Mouse (Mus musculus) kidney, adult 9 months (tissue): ENCODE results near the gene Pfkl.
"Not testable (repeated sequence)": the region's sequence is repeated elsewhere in the genome, so short reads cannot be mapped to it uniquely, and the experiment has no call there.

ENCODE experiments used
- DNase-seq: peaks from one replicate; pipeline ENCODE4 v3.0.0; 2022

The Pfkl gene

DNA sequence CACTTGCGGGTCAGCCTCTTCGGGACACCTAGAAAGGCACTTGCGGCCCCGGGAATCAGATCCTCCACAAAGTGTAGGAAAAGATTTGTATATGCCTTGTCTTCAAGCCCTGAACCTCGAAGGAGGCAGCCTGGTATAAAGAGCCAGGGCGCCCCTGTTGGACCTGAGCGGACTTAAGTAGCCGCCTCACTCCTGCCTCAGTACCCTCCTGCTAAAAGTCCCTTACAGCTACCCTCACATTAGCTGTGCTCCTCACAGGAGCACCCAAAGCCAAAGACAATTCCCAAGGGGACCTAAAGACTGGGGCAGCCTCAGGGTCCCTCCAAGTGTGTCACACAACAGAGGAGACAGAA is 39.9 kb downstream of the Pfkl start:
- DNase-seq = no peak

DNA sequence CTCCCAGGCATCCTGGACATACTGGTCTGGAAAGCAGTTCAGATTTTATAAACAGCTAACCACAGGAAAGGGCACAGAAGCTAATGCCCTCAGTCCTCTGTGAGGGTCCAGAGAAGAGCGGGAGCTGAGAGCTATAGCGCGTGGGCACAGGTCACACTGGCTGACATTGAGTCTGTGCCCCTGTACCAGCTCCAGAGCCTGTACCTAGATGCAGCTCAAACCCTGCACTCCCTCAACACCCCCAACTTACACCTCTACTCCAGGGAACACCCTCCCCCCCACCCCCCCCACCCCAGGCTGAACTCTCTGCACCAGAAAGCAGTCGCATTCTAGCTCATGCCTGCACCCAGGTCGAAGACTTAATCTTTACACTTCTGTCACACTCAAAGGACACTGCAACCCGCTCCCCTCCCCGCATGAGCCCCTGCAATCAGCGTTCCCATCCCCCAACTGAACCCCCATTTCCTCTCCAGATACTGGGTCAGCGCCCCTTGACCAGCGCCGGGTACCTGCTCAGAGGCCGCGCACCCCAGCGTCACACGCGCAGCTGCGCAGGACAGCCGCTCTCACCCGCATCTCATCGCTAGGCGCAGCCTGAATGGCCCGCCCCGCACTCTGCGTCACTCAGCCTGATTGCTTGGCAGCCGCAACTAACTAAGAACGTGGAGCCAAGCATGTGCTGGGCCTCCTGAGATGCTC is 40.5 kb downstream of the Pfkl start:
- no peak for DNase-seq

DNA sequence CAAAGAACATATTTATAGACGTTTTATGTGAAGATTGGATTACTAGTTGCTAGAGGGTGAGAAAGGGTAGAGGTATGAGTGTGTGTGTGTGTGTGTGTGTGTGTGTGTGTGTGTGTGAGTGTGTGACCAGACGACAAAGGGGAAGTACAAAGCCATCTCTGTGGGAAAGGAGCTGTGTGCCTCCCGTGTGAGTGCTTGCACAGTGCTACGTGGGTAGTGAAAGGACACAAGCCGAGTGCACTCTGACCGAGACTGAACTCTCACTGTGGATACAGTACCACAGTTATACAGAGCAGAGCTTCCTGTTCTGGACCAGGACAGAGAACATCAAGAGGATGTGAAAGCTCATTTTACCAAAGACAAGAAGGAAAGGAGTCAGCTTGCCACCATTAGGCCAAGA is 45.9 kb downstream of the Pfkl start:
- no peak for DNase-seq

DNA sequence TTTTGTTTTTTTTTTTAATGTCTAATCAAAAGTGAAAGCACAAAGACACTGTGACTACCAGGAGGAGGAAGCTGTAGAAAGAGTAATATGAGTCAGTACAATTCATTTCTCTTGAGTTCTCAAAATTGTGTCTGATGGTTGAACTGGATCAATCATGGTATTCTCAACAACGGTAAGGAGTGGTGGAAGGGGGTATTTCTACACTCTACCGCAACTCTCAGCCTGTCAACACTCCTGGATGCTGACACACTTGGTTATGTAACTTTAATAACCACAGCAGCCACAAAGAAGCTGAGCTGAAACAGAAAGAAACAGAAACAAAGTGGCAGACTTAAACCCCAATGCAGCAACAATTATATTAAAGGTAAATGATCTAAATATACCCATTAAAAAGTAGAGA is 47.2 kb downstream of the Pfkl start:
- no peak for DNase-seq

DNA sequence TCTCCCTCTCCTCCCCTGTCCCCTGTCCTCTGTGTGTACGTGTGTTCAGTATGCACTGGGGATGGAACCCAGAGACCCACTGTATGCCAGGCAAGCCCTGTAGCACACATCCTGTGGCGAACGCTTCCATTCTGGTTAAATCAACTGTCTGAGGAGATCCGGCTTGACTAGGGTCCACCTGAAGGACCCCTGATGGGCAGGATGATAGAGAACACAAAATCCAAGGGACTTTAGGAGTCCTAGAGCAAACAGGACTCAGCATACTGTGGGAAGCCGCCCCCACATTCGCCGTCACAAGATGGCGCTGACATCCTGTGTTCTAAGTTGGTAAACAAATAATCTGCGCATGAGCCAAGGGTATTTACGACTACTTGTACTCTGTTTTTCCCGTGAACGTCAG is 59.4 kb downstream of the Pfkl start:
- DNase-seq = not testable (repeated sequence)

DNA sequence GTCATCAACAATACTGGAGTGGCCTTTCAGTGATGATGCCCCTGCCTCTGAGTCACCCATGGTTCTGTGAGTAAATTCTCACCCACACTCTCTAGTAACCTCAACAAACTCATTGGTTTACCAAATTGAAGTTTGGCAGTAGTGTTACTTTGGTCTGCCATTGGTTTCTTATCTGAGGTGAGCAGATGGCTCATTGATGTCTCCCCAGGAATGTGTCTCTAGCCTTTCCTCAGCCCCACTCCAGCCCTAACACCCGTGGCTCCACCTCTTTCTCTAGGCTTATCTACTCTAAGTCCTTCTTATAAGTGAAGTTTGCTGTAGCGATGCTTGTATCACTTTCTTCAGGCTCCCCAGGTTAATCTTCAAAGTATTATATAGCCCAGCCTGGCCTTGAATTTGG is 70.2 kb downstream of the Pfkl start:
- no peak for DNase-seq
